Mouse (Mus musculus) MEL (cell line): ENCODE measurements at regions not wholly inside any gene's neighbourhood (a gene's known extent, or its start where the extent isn't known, plus 50 kb on each side); places are given as distances from the start of the nearest gene placed in this dataset.

Source experiments
- CHD2 ChIP-seq: IDR thresholded peaks from 2 replicates; pipeline ENCODE4 v1.6.1; 2011; ENCODE audit warnings: low read length, improper control_type of control experiment
- CTCF ChIP-seq, 3 experiments: IDR thresholded peaks in 2 of 3; conservative IDR thresholded peaks in 1 of 3; 2 replicates each; pipeline ENCODE4 v1.5.1; 2011 to 2012; ENCODE audit warnings: low read length in 3 of 3, low read depth in 2 of 3, mild to moderate bottlenecking in 2 of 3, improper control_type of control experiment in 1 of 3, inconsistent platforms in 1 of 3, mixed read lengths in 1 of 3, moderate library complexity in 1 of 3; ENCODE audit not compliant: control insufficient read depth in 1 of 3, insufficient read depth in 1 of 3, poor library complexity in 1 of 3, severe bottlenecking in 1 of 3
- EP300 ChIP-seq, 2 experiments: IDR thresholded peaks; 2 replicates each; pipeline ENCODE4 v1.6.1; 2011; ENCODE audit warnings: improper control_type of control experiment in 2 of 2, low read length in 2 of 2, low read depth in 1 of 2, mild to moderate bottlenecking in 1 of 2
- GATA1 ChIP-seq: IDR thresholded peaks from 2 replicates; pipeline ENCODE4 v1.6.1; 2011; ENCODE audit warnings: low read depth, low read length, improper control_type of control experiment
- MAFK ChIP-seq: IDR thresholded peaks from 2 replicates; pipeline ENCODE4 v1.6.1; 2011; ENCODE audit warnings: low read depth, mild to moderate bottlenecking, low read length, improper control_type of control experiment, borderline replicate concordance
- MAX ChIP-seq: IDR thresholded peaks from 2 replicates; pipeline ENCODE4 v1.6.1; 2011; ENCODE audit warnings: low read length, improper control_type of control experiment
- POLR2A ChIP-seq, 2 experiments: IDR thresholded peaks; 2 replicates each; pipeline ENCODE4 v1.6.1; 2011 to 2012; ENCODE audit warnings: low read length in 2 of 2, mild to moderate bottlenecking in 2 of 2, control low read depth in 1 of 2, improper control_type of control experiment in 1 of 2, low read depth in 1 of 2, moderate library complexity in 1 of 2; ENCODE audit not compliant: control insufficient read depth in 1 of 2, insufficient read depth in 1 of 2, poor library complexity in 1 of 2
- POLR2AphosphoS2 ChIP-seq: IDR thresholded peaks from 2 replicates; pipeline ENCODE4 v1.6.1; 2011; ENCODE audit warnings: low read length, improper control_type of control experiment
- TAL1 ChIP-seq: IDR thresholded peaks from 2 replicates; pipeline ENCODE4 v1.6.1; 2012; ENCODE audit warnings: mild to moderate bottlenecking, inconsistent platforms, low read length, moderate library complexity, mixed read lengths

GRCm38 (mm10) chr1:46963973-46964727, 71.5 kb upstream of the Slc39a10 start:
- TF ChIP-seq CTCF (IDR thresholded peaks at IDR 0.05 in 2 of 3, conservative IDR thresholded peaks at IDR 0.05 in 1 of 3; ENCODE audit: control insufficient read depth in 1 of 3, insufficient read depth in 1 of 3, low read depth in 2 of 3, low read length in 3 of 3, poor library complexity in 1 of 3, severe bottlenecking in 1 of 3) (no peak), TAL1 (no peak), POLR2A (IDR thresholded peaks at IDR 0.05; ENCODE audit: control insufficient read depth in 1 of 2, insufficient read depth in 1 of 2, low read depth in 1 of 2, low read length in 2 of 2, poor library complexity in 1 of 2) (no peak), MAX (no peak), POLR2AphosphoS2 (no peak), EP300 (IDR thresholded peaks at IDR 0.05; ENCODE audit: low read depth in 1 of 2, low read length in 2 of 2) (no peak), MAFK (no peak), GATA1 (no peak), CHD2 (no peak)
